Mouse (Mus musculus) ovary, adult 2 months (tissue): ENCODE results near the gene Fthl17e. TPM values are rescaled to one million over a fixed set of nuclear protein-coding genes. Genes with fewer than 3 reads are reported as not detected.

Experiments
- polyA plus RNA-seq: library from polyadenylated mRNA; depleted of rRNA; stranded (reverse); fragments of >200 nt; gene quantifications from 2 replicates; pipeline ENCODE4 v1.2.3, GENCODE M21; 2012; rRNA removed

Gene Fthl17e
- not detected in 2 replicates for polyA plus RNA-seq

GRCm38 (mm10) chrX:9033193-9033592 lies at the start of gene Fthl17e:
Gene Fthl17e (plus strand): TSS chrX:9033493.

GRCm38 (mm10) chrX:8986655-8987054 lies 46.6 kb upstream of the Fthl17e start, which contains the start of gene Fthl17d:
Gene Fthl17d (minus strand): TSS chrX:8986755.

GRCm38 (mm10) chrX:9062715-9063114 lies 29.4 kb downstream of the Fthl17e start, which contains the start of gene Fthl17f:
Gene Fthl17f (plus strand): TSS chrX:9063015.

Other genes starting within 250 kb of the Fthl17e start
- gene Ssxb5, start 229.8 kb upstream of the Fthl17e start, polyA plus RNA-seq = not detected in 2 replicates
- not detected in 2 replicates for gene Gm6592, start 189.5 kb upstream of the Fthl17e start, polyA plus RNA-seq
- not detected in 2 replicates for gene Gm5751, start 159.2 kb upstream of the Fthl17e start, polyA plus RNA-seq
- gene B630019K06Rik, start 141.1 kb upstream of the Fthl17e start, polyA plus RNA-seq = 11.2 and 18.8 TPM in 2 replicates
- gene Fthl17b, start 70.5 kb upstream of the Fthl17e start, polyA plus RNA-seq = not detected in 2 replicates
- not detected in 2 replicates for gene Fthl17c, start 56.9 kb upstream of the Fthl17e start, polyA plus RNA-seq
- not detected in 2 replicates for gene Fthl17d, start 46.7 kb upstream of the Fthl17e start, polyA plus RNA-seq
- not detected in 2 replicates for gene Fthl17f, start 29.5 kb downstream of the Fthl17e start, polyA plus RNA-seq
- not detected in 2 replicates for gene 4930402K13Rik, start 71.1 kb downstream of the Fthl17e start, polyA plus RNA-seq
- gene Lancl3, start 166.4 kb downstream of the Fthl17e start, polyA plus RNA-seq = 2.3 and 4.1 TPM in 2 replicates
- not detected in 2 replicates for gene Gm14862, start 223.4 kb downstream of the Fthl17e start, polyA plus RNA-seq
- gene Xk, start 239.3 kb downstream of the Fthl17e start, polyA plus RNA-seq = 3.4 and 3.5 TPM in 2 replicates